Mouse (Mus musculus): ENCODE measurements around the gene Kif23. TPM values are rescaled to one million over a fixed set of nuclear protein-coding genes. Genes with fewer than 3 reads are reported as not detected.

Kif23 gene
- total and polyA plus RNA-seq, 2 experiments from 2014 or later, result 4.4 to 5.8 TPM

- Histone ChIP-seq H3K27me3 (ENCODE audit: insufficient read depth, low read length) (no peaks in the 10 kb centered on the region), H3K4me1 (ENCODE audit: insufficient read depth, low read length) (no peaks in the 10 kb centered on the region; the same call in 1 of the 2 replicates), H3K4me3 (ENCODE audit: low read depth, low read length) (no peak overlapping the region), H3K36me3 (ENCODE audit: insufficient read depth, low read length) (no peaks in the 10 kb centered on the region), H3K27ac (ENCODE audit: low read depth, low read length) (no peak overlapping the region), H3K4me2 (ENCODE audit: low read depth, low read length, poor library complexity, severe bottlenecking) (no peak overlapping the region), H3K9me3 (ENCODE audit: low read length) (no peaks in the 10 kb centered on the region), H3K9ac (replicated peaks; ENCODE audit: low read length, poor library complexity, severe bottlenecking) (no peak overlapping the region; the same call in 1 of the 2 replicates)
- WGBS, result 28% methylated on average over 8 of the region's 8 CpGs
- ATAC-seq (ENCODE audit: low FRiP score) (no peak; the same call in 1 of the 2 replicates), DNase-seq (ENCODE audit: low spot score) (peak; percentile 49)
- TF ChIP-seq CTCF (IDR thresholded peaks at IDR 0.05), result no peak
These were observed 74.2 kb downstream of the Kif23 start for GRCm38 (mm10) chr9:61872246-61872941.

- Histone ChIP-seq H3K9ac (replicated peaks; ENCODE audit: low read length, poor library complexity, severe bottlenecking) (no peak overlapping the region), H3K27ac (ENCODE audit: low read depth, low read length) (no peak overlapping the region), H3K4me1 (ENCODE audit: insufficient read depth, low read length) (no peaks in the 10 kb centered on the region; the same call in 1 of the 2 replicates), H3K36me3 (ENCODE audit: insufficient read depth, low read length) (no peaks in the 10 kb centered on the region), H3K4me3 (ENCODE audit: low read depth, low read length) (no peak overlapping the region), H3K27me3 (ENCODE audit: insufficient read depth, low read length) (no peaks in the 10 kb centered on the region), H3K4me2 (ENCODE audit: low read depth, low read length, poor library complexity, severe bottlenecking) (no peak overlapping the region), H3K9me3 (ENCODE audit: low read length) (no peaks in the 10 kb centered on the region)
- WGBS, result 45% methylated on average over 6 of the region's 6 CpGs
- no peak for TF ChIP-seq CTCF (IDR thresholded peaks at IDR 0.05)
- DNase-seq (ENCODE audit: low spot score), result no peak
- ATAC-seq (ENCODE audit: low FRiP score), result no peak
These were observed 74.7 kb downstream of the Kif23 start for GRCm38 (mm10) chr9:61871839-61872238.

- no peak overlapping the region for H3K4me3 ChIP-seq (ENCODE audit: low read depth, low read length)
- H3K27me3 ChIP-seq (ENCODE audit: insufficient read depth, low read length), result no peaks in the 10 kb centered on the region
- H3K4me2 ChIP-seq (ENCODE audit: low read depth, low read length, poor library complexity, severe bottlenecking), result no peak overlapping the region
- H3K9me3 ChIP-seq (ENCODE audit: low read length), result no peaks in the 10 kb centered on the region
- no peak overlapping the region for H3K27ac ChIP-seq (ENCODE audit: low read depth, low read length)
- no peaks in the 10 kb centered on the region; the same call in 1 of the 2 replicates for H3K4me1 ChIP-seq (ENCODE audit: insufficient read depth, low read length)
- ATAC-seq (ENCODE audit: low FRiP score), result no peak
- TF ChIP-seq CTCF (IDR thresholded peaks at IDR 0.05), result no peak
- no peaks in the 10 kb centered on the region for H3K36me3 ChIP-seq (ENCODE audit: insufficient read depth, low read length)
- 65% methylated on average over 11 of the region's 11 CpGs for WGBS
- no peak overlapping the region for H3K9ac ChIP-seq (replicated peaks; ENCODE audit: low read length, poor library complexity, severe bottlenecking)
- no peak for DNase-seq (ENCODE audit: low spot score)
These were observed 78.9 kb downstream of the Kif23 start for GRCm38 (mm10) chr9:61867659-61868058.

Other genes starting within 250 kb of the Kif23 start
- 3,080 and 3,220 TPM in 2 replicates for gene Rplp1, start 32.2 kb downstream of the Kif23 start, total RNA-seq (2014; rRNA removed)
- gene Rplp1, start 32.2 kb downstream of the Kif23 start, polyA plus RNA-seq (2015; fragmentation: Nextera tagmentation; extraction: Ambion mirVana), result 983 and 1,053 TPM in 2 replicates
- 0.11 and 0.14 TPM in 2 replicates for gene Paqr5, start 80.1 kb upstream of the Kif23 start, total RNA-seq (2014; rRNA removed)
- gene Paqr5, start 80.1 kb upstream of the Kif23 start, polyA plus RNA-seq (2015; fragmentation: Nextera tagmentation; extraction: Ambion mirVana), result 0.27 and 0.37 TPM in 2 replicates
- gene Glce, start 175.9 kb upstream of the Kif23 start, total RNA-seq (2014; rRNA removed), result 36.0 and 41.7 TPM in 2 replicates
- 15.0 and 15.5 TPM in 2 replicates for gene Glce, start 175.9 kb upstream of the Kif23 start, polyA plus RNA-seq (2015; fragmentation: Nextera tagmentation; extraction: Ambion mirVana)

Measured in midbrain, postnatal 0 days (tissue).